Mouse (Mus musculus) spleen, postnatal 0 days (tissue): Measurements from ENCODE around the gene Pex1. TPM values are rescaled to one million over a fixed set of nuclear protein-coding genes. Genes with fewer than 3 reads are reported as not detected.

ENCODE experiments used
- polyA plus RNA-seq: library from polyadenylated mRNA; unstranded; fragments of >200 nt; fragmentation: Nextera tagmentation; extraction: Ambion mirVana; gene quantifications from 2 replicates; pipeline ENCODE4 v1.2.1, GENCODE M21; 2015

The Pex1 gene
- 8.7 and 9.0 TPM in 2 replicates for polyA plus RNA-seq

GRCm38 (mm10) chr5:3595693-3596398 lies at the start of gene Pex1:
Gene Pex1, plus strand, starts transcription at chr5:3596066.

GRCm38 (mm10) chr5:3571266-3571665 lies 24.6 kb upstream of the Pex1 start, which contains the start of gene 1700109H08Rik:
Gene 1700109H08Rik, plus strand, starts transcription at chr5:3571566.

GRCm38 (mm10) chr5:3596399-3596766 lies 517 bp downstream of the Pex1 start, which contains the start of gene Rbm48:
Gene Rbm48, minus strand, starts transcription at chr5:3596585.

GRCm38 (mm10) chr5:3650881-3651280 lies 55.0 kb downstream of the Pex1 start, which contains the start of gene Tmbim7:
Gene Tmbim7, plus strand, starts transcription at chr5:3651181.

GRCm38 (mm10) chr5:3657085-3657484 lies 61.2 kb downstream of the Pex1 start, which contains the start of gene Gatad1:
Gene Gatad1, minus strand, starts transcription at chr5:3657185.

Other genes with a start within 250 kb of the Pex1 start
- gene Fam133b, start 52.2 kb upstream of the Pex1 start, polyA plus RNA-seq = 25.5 and 27.4 TPM in 2 replicates
- 1.6 TPM in 2 replicates for gene 1700109H08Rik, start 24.5 kb upstream of the Pex1 start, polyA plus RNA-seq
- gene Rbm48, start 519 bp downstream of the Pex1 start, polyA plus RNA-seq = 9.5 and 9.9 TPM in 2 replicates
- not detected in 2 replicates for gene Tmbim7, start 55.1 kb downstream of the Pex1 start, polyA plus RNA-seq
- gene Gatad1, start 61.1 kb downstream of the Pex1 start, polyA plus RNA-seq = 32.5 and 35.5 TPM in 2 replicates
- 5.6 and 6.7 TPM in 2 replicates for gene Ankib1, start 206.9 kb downstream of the Pex1 start, polyA plus RNA-seq
- 29.3 and 31.4 TPM in 2 replicates for gene Krit1, start 207.1 kb downstream of the Pex1 start, polyA plus RNA-seq
- 0.05 and 0.07 TPM in 2 replicates for gene Lrrd1, start 249.1 kb downstream of the Pex1 start, polyA plus RNA-seq